Mouse (Mus musculus): Measurements from ENCODE around the gene 2900026A02Rik.

GRCm38 (mm10) chr5:113119861-113120465 lies 101.1 kb downstream of the 2900026A02Rik start:
- TF ChIP-seq POLR2A (IDR thresholded peaks at IDR 0.05; ENCODE audit: extremely low read depth, insufficient read depth, low read length) (no peak), CTCF (IDR thresholded peaks at IDR 0.05; ENCODE audit: low read depth, low read length) (no peak)
